Mouse (Mus musculus) forebrain, embryonic 14.5 days (tissue): ENCODE data around the gene Ybey. TPM values are rescaled to one million over a fixed set of nuclear protein-coding genes. Genes with fewer than 3 reads are reported as not detected.
A peak's percentile ranks its signal among the peaks of the same experiment; 100 is the strongest.

Experiments
- ATAC-seq: fragments of 200-750 bp; cut with Nextera tagmentation; 2 replicates; pipeline ENCODE4 v1.8.0; 2017; ENCODE audit warnings: mild to moderate bottlenecking, moderate library complexity
- DNase-seq: peaks from one replicate; pipeline ENCODE4 v3.0.0-alpha.2; 2015; ENCODE audit warnings: low spot score
- H3K27ac ChIP-seq: fragments of 300-500 bp; sonication (generic); 2 replicates; pipeline ENCODE4 v1.5.1; 2014; ENCODE audit warnings: low read depth, mild to moderate bottlenecking, control low read depth, low read length, moderate library complexity
- H3K27me3 ChIP-seq: fragments of 300-500 bp; sonication (generic); replicated peaks from 2 replicates; pipeline ENCODE4 v1.6.1; 2014; ENCODE audit warnings: low read length, control low read depth, mixed read lengths; ENCODE audit not compliant: control insufficient read depth, insufficient read depth
- H3K36me3 ChIP-seq: fragments of 300-500 bp; sonication (generic); 2 replicates; pipeline ENCODE4 v1.6.1; 2014; ENCODE audit warnings: low read length, control low read depth; ENCODE audit not compliant: control insufficient read depth, insufficient read depth
- H3K4me1 ChIP-seq: fragments of 300-500 bp; sonication (generic); 2 replicates; pipeline ENCODE4 v1.6.1; 2014; ENCODE audit warnings: antibody characterized with exemption, low read length, control low read depth; ENCODE audit not compliant: control insufficient read depth, insufficient read depth
- H3K4me2 ChIP-seq: fragments of 300-500 bp; sonication (generic); 2 replicates; pipeline ENCODE4 v1.6.1; 2014; ENCODE audit warnings: mild to moderate bottlenecking, control low read depth, low read length
- H3K4me3 ChIP-seq: fragments of 300-500 bp; sonication (generic); 2 replicates; pipeline ENCODE4 v1.5.1; 2014; ENCODE audit warnings: low read depth, low read length, control low read depth
- H3K9ac ChIP-seq: fragments of 300-500 bp; sonication (generic); 2 replicates; pipeline ENCODE4 v1.6.1; 2014; ENCODE audit warnings: mild to moderate bottlenecking, low read length, control low read depth, moderate library complexity
- H3K9me3 ChIP-seq: fragments of 300-500 bp; sonication (generic); replicated peaks from 2 replicates; pipeline ENCODE4 v1.6.1; 2016; ENCODE audit warnings: low read length, control low read depth, mixed read lengths; ENCODE audit not compliant: control insufficient read depth
- WGBS: fragments of 180-500 bp; shearing (Covaris S2); extraction: QIAGEN DNeasy Blood & Tissue Kit; methylation state at CpG from one replicate; pipeline ENCODE4 v1.1.7; 2014; 5-methylcytosine and 5-hydroxymethylcytosine counted together
- polyA plus RNA-seq: library from polyadenylated mRNA; unstranded; fragments of >200 nt; fragmentation: Nextera tagmentation; extraction: Ambion mirVana; gene quantifications from 2 replicates; pipeline ENCODE4 v1.2.1, GENCODE M21; 2014

Ybey gene
- polyA plus RNA-seq, 1 experiment from 2014 or later: 4.6 TPM

DNA sequence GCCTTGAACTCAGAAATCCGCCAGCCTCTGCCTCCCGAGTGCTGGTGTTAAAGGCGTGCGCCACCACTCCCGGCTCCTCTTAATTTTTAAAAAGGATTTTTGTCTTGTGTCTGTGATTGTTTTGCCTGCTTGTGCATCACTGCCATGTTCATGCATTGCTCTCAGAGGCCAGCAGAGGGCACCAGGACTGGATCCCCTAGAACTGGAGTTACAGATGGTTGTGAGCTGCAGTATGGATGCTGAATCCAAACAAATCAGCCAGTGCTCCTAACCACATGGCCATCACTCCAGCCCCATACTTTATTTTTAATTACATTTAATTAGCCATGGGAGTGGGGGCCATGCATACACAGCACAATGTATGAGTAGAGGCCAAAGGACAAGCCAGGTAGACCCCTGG, 13.6 kb downstream of the Ybey start:
- H3K4me3 ChIP-seq: no peak overlapping the region
- DNase-seq (peak; percentile 68), ATAC-seq (peak; percentile 44; the same call in 1 of the 2 replicates)
- H3K27me3 ChIP-seq: no peaks in the 10 kb centered on the region
- no peak overlapping the region for H3K9ac ChIP-seq
- no peaks in the 10 kb centered on the region for H3K9me3 ChIP-seq
- no peak overlapping the region for H3K27ac ChIP-seq
- H3K4me1 ChIP-seq: no peaks in the 10 kb centered on the region
- H3K36me3 ChIP-seq: no peaks in the 10 kb centered on the region
- no peak overlapping the region for H3K4me2 ChIP-seq
- WGBS: 59% methylated on average over 5 of the region's 5 CpGs

DNA sequence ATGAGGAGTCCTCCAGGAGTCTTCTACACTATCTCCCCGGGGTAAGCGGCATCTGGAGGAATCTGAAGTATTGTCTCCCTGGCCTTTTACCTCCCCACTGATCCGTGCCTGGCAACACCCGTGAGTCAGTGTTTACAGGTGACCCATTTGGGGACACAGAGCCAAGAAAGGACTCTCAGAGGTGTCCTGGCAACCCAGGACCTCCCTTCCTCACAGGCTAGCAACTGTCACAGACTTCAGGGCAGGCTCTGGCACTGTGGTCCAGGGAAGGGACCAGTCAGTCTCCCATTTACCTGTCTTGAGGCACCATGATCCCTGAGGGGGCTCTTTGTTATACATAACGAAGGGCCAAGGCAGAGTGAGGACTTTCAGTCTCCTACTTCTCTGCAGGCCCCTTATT, 20.1 kb downstream of the Ybey start, which contains the start of gene 2610028H24Rik:
TSS of gene 2610028H24Rik (plus strand) at position 231 of the 400 bp plus-strand sequence.
- Histone ChIP-seq H3K27ac (no peak within 1 kb of the TSS), H3K27me3 (no peaks in the 10 kb centered on the region), H3K9me3 (no peaks in the 10 kb centered on the region), H3K36me3 (no peaks in the 10 kb centered on the region), H3K4me3 (no peak within 1 kb of the TSS), H3K4me1 (no peaks in the 10 kb centered on the region), H3K4me2 (no peak within 1 kb of the TSS), H3K9ac (no peak within 1 kb of the TSS)
- ATAC-seq (no peak), DNase-seq (no peak)
- WGBS: 62% methylated on average over 5 of the region's 5 CpGs

DNA sequence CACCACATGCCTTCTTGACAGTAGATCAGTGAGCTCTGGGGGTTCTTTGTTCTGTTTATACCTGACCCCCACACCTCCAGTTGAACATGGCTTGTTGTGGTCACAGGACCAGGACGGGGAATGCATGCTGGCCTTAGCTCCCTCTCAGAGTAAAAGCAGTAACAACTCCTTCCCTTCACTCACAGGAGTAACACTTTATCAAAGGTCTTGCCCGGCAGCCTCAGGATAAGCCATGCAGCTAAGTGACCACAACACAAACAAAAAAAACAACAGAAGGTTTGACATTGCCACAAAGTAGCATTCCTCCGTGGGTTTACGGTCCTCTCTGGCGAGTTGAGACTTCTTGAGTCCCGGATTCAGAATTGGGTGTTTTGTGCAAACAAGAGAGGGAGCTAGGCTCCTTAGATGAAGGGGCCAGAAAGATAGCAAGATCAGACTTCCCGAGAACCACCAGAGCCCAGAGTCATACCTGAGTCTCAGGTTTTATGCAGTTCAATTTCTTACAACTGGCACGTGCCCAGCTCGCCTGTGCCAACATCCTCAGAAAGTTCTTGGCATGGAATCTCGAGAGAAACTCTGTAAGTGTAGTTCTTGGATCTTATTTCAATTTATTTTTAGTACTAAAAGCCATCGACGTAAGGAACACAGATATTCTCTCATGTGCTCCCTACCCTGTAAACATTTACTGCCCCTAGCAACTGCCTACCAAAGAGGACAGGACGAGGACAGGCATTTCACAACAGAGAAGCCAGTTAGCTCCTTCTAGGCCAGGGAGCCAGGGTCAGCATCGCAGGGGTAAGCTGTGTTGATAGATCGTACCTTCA, 21.3 kb downstream of the Ybey start:
- ATAC-seq (no peak), DNase-seq (no peak)
- Histone ChIP-seq H3K9ac (no peak overlapping the region), H3K4me3 (no peak overlapping the region), H3K9me3 (no peaks in the 10 kb centered on the region), H3K27ac (no peak overlapping the region), H3K4me1 (peaks cover 8% of the 10 kb centered on the region; the same call in 1 of the 2 replicates), H3K4me2 (no peak overlapping the region), H3K36me3 (no peaks in the 10 kb centered on the region), H3K27me3 (no peaks in the 10 kb centered on the region)
- 82% methylated on average over 15 of the region's 15 CpGs for WGBS

DNA sequence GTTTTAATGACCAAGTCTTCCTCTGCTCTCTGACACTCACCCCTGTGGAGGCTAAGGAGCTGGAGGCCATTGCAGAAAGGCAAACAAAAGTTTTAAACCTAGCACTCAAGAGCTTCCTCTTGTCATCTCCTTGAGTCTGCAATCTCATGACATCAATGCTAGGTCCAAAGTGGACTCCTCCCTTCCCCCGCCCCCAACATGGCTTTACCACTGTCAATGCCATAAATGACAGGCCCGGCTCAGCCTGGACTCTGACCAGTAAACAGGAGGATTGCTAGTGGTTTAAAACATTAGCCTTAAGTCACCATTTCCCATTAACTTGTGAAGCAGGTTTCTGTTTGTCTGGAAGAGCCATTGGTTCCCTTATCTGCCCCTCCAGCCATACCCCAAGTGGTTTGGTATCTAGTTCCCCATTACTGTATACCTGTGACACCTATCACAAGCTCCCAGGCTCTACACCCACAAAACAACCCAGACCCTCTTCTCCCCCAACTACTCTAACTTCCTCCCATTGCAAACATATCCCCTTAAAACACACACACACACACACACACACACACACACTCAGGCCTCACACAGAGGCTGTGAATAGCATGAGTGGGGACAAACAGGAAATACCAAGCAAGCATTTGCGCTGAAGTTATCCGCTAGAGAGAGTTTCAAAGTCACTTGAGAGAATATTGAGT, 22.8 kb downstream of the Ybey start:
- H3K4me3 ChIP-seq: no peak overlapping the region
- H3K9ac ChIP-seq: no peak overlapping the region
- DNase-seq (no peak), ATAC-seq (no peak)
- H3K9me3 ChIP-seq: no peaks in the 10 kb centered on the region
- no peaks in the 10 kb centered on the region for H3K27me3 ChIP-seq
- no peak overlapping the region for H3K27ac ChIP-seq
- H3K4me2 ChIP-seq: no peak overlapping the region
- 82% methylated on average over 4 of the region's 4 CpGs for WGBS
- H3K36me3 ChIP-seq: no peaks in the 10 kb centered on the region
- peaks cover 14% of the 10 kb centered on the region; the same call in 1 of the 2 replicates for H3K4me1 ChIP-seq

DNA sequence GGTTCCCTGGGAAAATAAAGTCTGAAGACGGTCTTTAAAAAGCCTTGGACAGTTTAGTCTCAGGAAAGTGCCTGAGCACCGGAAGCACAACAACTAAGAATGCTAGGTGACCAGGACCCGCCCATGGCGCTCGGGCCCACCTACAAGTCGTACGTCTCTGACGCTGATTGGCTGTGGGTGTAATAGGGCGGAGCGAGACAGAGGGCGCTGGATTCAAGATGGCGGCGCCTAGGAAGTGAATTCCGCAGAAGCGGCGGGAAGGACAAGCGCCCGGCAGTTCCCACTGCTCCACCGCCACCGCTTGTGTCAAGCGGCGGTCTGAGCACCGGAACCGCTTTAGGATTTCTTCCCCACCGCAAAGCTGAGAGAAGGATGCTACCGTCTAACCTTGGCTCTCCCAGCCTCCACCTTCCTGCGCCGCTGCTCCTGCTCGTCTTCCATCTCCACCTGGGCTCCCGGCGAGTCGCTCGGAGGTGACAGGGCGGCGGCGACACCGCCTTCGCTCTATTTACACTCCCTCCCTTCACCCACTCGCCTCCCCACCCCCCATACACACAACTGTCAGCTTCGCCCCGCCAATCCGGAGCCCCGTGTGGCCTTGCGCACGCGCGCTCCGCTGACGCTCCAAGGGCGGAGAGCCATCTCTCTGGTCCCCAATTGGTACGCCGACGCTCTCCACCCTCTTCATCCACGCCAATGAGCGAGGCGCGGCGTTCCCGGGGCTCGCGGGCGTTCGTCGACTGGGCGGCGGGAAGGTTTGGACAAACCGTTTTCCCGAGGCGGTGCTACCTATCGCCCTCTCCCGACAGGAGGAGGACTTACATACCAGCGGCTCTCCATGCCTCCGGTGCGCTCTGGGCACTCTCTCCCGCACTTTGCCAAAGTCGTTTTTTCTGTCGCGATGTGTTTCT, 26.5 kb downstream of the Ybey start, which contains the start of gene Pcnt:
TSS of gene Pcnt (minus strand) at position 609 of the 911 bp plus-strand sequence.
- Histone ChIP-seq H3K4me3 (peak within 1 kb of the TSS; percentile 86), H3K9ac (peak within 1 kb of the TSS; percentile 77), H3K36me3 (peaks cover 24% of the 10 kb centered on the region), H3K4me1 (peaks cover 14% of the 10 kb centered on the region; the same call in 1 of the 2 replicates), H3K27ac (peak within 1 kb of the TSS; percentile 92), H3K4me2 (peak within 1 kb of the TSS; percentile 70), H3K27me3 (no peaks in the 10 kb centered on the region), H3K9me3 (no peaks in the 10 kb centered on the region)
- DNase-seq: peak; percentile 99
- under 1% methylated on average over 78 of the region's 78 CpGs for WGBS
- ATAC-seq: peak; percentile 99

DNA sequence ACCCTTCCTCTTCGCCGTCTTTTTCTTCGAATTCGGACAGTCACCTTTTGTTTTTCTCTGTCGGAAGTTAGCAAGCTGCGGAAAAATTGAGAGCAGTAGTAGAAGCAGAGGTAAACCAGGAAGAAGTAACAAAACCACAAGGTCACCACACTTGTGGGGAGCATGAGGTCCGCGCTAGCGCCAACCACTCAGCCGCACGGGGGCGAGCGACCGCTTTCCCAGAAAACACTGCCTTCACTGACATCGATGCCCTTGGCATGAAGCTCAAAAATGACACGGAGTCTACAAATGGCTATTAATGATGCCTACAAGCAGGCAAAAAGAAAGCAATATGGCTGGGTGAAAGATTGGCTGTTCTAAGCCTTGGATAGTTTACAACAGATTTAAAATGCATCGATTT, 28.6 kb downstream of the Ybey start, which contains the start of gene AC141477.1:
TSS of gene AC141477.1 (minus strand) at position 164 of the 400 bp plus-strand sequence.
- Histone ChIP-seq H3K4me1 (peaks cover 14% of the 10 kb centered on the region; the same call in 1 of the 2 replicates), H3K4me3 (no peak within 1 kb of the TSS), H3K27me3 (no peaks in the 10 kb centered on the region), H3K9me3 (no peaks in the 10 kb centered on the region), H3K4me2 (no peak within 1 kb of the TSS), H3K27ac (no peak within 1 kb of the TSS), H3K36me3 (peaks cover 44% of the 10 kb centered on the region), H3K9ac (no peak within 1 kb of the TSS)
- ATAC-seq (no peak), DNase-seq (no peak)
- 95% methylated on average over 17 of the region's 17 CpGs for WGBS

DNA sequence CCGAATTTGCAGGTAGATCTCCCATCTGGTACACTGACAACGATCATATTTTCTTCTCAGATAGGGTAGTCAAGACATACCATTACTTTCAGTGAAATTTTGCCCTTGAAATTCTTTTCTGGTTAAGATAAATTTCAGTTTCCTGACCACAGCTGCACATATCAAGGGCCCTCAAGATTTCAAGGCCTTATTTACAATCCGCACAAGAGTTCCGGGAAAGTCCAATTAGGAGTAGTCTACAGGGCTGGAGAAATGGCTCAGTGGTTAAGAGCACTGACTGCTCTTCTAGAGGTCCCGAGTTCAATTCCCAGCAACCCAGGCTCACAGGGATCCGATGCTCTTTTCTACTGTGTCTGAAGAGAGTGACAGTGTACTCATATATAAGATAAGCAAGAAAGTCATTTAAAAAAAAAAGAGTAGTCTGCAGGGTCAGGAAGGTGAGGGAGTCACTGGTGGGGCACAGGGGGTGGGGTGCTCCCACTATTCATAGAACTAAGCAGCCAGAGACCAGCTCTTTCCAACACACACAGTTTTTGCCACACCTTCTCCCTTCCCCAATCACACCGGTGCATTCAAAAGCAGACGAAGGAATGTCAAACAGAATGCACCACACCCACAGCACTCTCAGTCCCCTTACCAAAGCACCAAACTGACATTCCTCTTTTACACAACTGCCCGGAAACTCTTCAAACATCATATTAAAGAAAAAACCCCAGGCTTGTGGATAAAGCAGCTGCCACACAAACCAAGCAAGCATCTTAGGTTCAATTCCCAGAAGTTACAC, 29.6 kb downstream of the Ybey start:
- Histone ChIP-seq H3K9me3 (no peaks in the 10 kb centered on the region), H3K36me3 (peaks cover 53% of the 10 kb centered on the region), H3K4me2 (no peak overlapping the region), H3K4me1 (peaks cover 14% of the 10 kb centered on the region; the same call in 1 of the 2 replicates), H3K9ac (no peak overlapping the region), H3K27me3 (no peaks in the 10 kb centered on the region), H3K27ac (no peak overlapping the region), H3K4me3 (no peak overlapping the region)
- DNase-seq (no peak), ATAC-seq (no peak)
- 94% methylated on average over 9 of the region's 9 CpGs for WGBS

DNA sequence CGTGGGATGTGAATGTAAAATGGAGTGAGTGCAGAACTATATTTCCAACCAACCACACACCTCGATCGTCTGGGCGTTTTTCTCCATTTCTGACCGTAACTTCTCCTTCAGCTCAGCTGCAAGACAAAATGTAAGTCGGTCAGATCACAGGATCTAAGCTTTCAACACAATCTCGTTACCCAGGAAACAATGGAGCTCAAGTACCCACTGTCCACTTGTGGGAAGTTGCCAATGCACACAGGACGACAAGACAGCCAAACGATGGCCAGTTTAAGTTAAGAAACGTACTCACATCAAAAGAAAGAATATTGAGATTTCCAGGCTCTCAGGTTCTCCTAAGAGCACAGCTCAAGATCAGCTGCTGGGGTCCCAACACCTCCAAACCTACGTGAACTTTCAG, 35.0 kb downstream of the Ybey start:
- Histone ChIP-seq H3K27ac (no peak overlapping the region), H3K9ac (no peak overlapping the region), H3K4me1 (no peaks in the 10 kb centered on the region), H3K4me2 (no peak overlapping the region), H3K27me3 (no peaks in the 10 kb centered on the region), H3K36me3 (peaks cover 95% of the 10 kb centered on the region), H3K9me3 (no peaks in the 10 kb centered on the region), H3K4me3 (no peak overlapping the region)
- 85% methylated on average over 11 of the region's 11 CpGs for WGBS
- no peak for ATAC-seq
- DNase-seq: no peak
